Mouse (Mus musculus) kidney, adult 18-20 months (tissue): ENCODE data around the gene Tuba3b.

Experiments
- DNase-seq: peaks from one replicate; pipeline ENCODE4 v3.0.0; 2021

Tuba3b gene

DNA sequence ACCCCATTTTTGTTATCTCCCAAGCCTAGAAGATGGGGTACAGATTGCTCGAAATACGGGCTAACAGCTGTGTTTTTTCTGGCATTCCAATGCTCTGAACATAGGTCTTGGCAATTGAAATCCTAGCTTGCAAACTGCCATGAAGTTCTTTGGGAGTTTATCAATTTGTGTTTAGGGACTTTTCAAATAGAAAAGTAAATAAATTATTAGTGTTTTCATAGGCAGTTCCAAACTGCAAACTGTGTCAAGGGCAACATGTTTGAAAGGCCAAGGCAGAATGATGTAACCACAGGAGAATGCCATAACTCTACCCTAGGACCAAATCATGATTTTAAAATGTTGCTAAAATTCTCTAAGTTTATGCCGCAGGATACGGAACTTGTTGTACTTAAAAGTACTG, 7.8 kb upstream of the Tuba3b start:
- no peak for DNase-seq

GRCm38 (mm10) chr6:145608693-145609092, 6.9 kb upstream of the Tuba3b start:
- DNase-seq, result no peak

DNA sequence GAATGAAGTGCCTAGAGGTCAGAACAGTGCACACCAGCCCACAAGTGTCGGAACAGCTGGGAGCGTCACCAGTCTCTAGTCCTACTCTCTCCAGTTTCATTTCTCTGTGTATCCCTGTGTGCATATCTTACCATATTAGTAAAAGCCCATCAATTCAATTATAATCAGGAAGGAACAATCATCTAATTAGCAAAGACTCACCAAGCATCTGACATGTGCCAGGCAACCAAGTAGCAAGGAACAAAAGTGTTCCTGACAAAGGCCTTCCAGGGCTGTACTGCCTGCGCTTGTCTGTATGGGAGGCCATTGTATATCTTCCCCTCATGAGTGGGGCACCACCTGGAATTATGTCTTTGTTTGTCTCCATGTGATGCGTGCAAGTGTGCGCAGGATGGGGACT, 4.7 kb upstream of the Tuba3b start:
- no peak for DNase-seq

DNA sequence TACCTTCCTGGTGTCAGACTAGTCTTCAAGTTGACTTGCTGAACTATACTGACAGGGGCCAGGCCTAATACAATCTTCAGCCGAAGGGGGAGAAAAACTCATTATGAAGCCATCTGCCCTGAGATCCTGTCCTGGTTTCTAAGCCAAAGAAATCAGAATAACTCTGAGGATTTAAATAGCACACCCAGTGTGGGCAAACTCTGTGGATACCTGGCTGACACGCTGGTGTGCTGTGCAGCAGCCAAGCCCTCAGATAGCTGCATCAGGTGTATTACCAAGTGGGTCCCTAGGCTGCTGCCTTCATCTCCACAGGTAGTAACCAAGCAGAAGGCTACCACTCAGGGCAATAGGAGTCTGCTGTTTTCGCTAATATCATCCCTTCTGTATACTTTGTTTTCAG, 2.9 kb upstream of the Tuba3b start:
- DNase-seq, result no peak

DNA sequence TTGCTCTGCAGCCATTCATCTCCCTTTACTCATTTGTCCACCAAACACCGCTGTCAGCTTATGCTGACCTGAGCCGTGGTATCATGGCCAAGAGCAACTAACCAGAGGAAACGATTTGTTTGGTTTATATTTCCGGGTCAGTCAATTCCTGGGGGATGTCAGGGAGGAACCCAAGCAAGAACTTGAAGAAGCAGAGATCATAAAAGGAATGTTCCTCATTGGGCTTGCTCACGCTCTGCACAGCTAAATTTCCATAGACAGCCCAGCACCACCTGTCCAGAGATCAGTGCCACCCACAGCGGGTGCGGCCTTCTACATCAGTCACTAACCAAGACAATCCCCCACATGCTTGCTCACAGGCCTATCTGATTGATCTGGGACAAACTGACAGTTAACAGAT, 1.3 kb upstream of the Tuba3b start, which contains the start of gene Lmntd1:
TSS of gene Lmntd1 (minus strand) at position 101 of the 400 bp plus-strand sequence.
- no peak for DNase-seq

DNA sequence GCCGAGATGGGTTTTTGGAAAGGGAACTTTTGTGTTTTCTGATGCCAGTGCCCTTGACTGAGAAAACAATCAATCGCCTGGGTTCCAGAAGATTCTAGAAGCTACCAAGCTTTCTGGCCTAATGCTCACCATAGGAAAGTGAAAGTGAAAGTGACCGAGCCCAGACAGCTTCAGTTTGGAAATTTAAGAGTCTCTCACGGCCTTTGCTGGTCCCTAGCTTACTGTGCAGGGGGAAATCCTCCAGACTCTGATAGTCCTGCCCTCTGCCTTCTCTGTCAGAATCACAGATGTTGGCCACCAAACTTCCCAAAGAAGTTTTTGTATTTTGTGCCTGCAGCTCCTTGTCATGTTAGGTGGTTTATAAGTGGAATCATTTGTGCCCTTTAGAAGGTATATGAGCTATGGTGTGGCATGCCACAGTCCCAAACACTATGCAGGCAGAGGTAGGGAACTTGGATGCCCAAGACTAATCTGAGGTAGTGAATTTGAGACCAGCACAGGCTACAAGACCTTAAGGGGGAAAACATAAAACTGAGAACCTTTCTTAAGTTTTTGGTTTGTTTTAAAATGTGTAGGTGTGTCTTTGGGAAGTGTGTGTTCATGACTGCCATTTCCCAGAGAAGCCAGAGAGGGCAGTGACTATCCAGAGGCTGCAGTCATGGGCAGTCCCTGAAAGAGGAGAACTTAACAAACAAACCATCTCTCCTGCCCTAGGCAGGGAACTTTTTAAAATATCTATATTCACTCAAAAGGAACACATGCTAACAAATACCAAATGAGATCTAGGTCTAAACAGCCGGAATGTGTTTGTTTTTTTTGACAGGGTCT, 1.1 kb downstream of the Tuba3b start:
- no peak for DNase-seq

DNA sequence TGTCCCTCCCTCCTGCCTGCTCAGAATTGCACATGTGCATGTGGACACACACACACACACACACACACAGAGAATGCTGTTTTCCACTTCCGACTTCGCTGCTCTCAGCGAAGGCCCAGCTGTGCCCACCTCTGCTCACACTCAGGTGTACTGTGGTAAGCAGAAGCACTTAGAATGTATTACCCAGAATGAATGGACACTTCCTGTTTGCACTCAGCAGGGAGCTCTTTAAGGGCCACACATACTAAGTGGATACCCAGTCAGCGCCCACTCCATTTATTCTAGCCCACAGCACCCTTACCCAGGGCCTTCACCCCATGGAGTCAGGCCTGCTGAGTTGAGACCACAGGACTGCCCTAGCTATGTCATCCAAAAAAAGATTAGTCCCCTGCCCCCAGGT, 7.6 kb downstream of the Tuba3b start:
- no peak for DNase-seq

- DNase-seq, result peak; percentile 25
These were observed 14.7 kb downstream of the Tuba3b start for GRCm38 (mm10) chr6:145630269-145630668.

GRCm38 (mm10) chr6:145634454-145634853, 18.9 kb downstream of the Tuba3b start:
- DNase-seq, result no peak

DNA sequence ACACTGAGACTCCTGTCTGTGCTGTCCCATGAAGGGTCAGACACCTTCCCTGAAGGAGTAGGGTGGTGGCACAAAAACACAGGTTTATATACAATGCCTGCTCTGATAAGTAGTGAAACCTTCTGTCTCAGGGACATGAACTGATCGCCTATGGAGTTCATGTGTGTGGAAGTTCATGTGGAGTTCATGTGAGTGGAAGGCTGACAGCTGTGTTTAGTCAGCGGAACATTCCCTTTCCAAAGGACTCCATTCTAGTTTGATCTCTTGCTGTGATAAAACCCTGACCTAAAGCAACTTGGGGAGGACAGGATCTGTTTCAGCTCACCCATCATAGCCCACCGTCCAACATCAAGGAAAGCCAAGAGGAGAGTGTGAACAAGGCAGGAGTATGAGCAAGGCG, 21.1 kb downstream of the Tuba3b start:
- DNase-seq, result no peak

GRCm38 (mm10) chr6:145638248-145638647, 22.7 kb downstream of the Tuba3b start:
- peak; percentile 46 for DNase-seq

- DNase-seq, result no peak
These were observed 25.5 kb downstream of the Tuba3b start for GRCm38 (mm10) chr6:145640971-145641506.

- DNase-seq, result no peak
These were observed 36.4 kb downstream of the Tuba3b start for GRCm38 (mm10) chr6:145651976-145652375.

GRCm38 (mm10) chr6:145652986-145653385, 37.4 kb downstream of the Tuba3b start:
- DNase-seq, result no peak

- no peak for DNase-seq
These were observed 38.1 kb downstream of the Tuba3b start for GRCm38 (mm10) chr6:145653626-145654025.

GRCm38 (mm10) chr6:145654062-145654836, 38.7 kb downstream of the Tuba3b start:
- no peak for DNase-seq

- no peak for DNase-seq
These were observed 40.1 kb downstream of the Tuba3b start for GRCm38 (mm10) chr6:145655678-145656077.

DNA sequence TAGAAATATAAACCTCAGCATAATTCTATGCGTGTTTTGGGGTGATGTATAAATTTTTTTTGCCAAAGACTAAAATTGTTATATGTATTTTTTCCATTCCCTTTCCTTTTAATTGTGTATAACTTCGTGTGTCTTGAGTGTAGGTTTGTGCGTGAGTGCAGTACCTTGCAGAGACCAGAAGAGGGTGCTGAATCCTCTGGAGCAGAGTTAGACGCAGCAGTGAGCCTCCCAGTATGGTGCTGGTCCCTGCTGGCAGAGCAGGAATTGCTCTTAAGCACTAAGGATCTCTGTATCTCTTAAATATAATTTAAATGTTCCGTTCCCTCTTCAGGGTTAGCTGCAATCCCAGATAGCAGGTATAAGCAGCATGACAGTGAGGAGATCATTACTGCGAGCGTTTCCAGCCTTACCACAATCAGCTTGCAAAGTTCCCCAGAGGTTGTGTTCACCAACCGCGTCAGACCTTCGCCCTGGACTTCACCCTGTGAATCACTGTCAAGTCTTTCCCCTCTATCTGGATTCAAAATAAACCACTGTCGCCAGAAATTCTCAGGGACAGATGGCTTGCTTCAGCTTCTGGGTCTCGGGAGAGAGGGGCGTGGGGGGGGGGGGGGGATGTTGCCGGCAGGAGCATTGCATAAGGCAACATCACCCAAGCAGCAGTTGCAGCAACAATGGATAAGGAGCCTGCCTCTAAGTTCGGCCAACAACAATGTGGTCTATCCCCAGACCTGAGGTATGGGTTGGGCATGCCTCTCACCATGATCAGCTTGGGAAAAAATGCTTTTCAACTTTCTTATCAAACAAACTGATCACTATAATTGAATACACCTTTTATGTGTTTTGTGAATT, 41.4 kb downstream of the Tuba3b start:
- DNase-seq, result no peak

- DNase-seq, result no peak
These were observed 43.6 kb downstream of the Tuba3b start for GRCm38 (mm10) chr6:145659116-145659515.

- DNase-seq, result no peak
These were observed 45.4 kb downstream of the Tuba3b start for GRCm38 (mm10) chr6:145660943-145661342.

- no peak for DNase-seq
These were observed 48.7 kb downstream of the Tuba3b start for GRCm38 (mm10) chr6:145664208-145664607.

GRCm38 (mm10) chr6:145665751-145666150, 50.2 kb downstream of the Tuba3b start:
- no peak for DNase-seq

DNA sequence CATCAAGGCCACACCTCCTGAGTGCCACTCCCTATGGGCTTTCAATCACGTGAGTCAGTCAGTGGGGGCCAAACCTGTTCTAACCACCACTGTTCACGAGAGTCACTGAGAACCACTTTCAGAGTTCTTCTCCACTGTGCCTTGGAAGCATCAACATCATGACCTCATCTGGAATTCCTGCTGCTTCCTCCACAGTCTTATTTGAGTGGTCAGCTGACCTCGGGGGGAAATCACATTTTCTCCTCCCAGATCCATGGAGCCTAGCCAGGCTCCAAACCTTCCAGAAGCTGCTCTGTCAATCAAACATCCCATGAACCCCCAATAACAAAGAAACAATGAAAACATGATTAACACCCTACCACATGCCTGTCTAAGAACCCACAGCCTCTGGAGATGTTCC, 52.1 kb downstream of the Tuba3b start:
- no peak for DNase-seq
